Mouse (Mus musculus) bone marrow, adult 2 months (tissue): Measurements from ENCODE around the gene Ccdc142. TPM values are rescaled to one million over a fixed set of nuclear protein-coding genes. Genes with fewer than 3 reads are reported as not detected.

ENCODE experiments used
- H3K27ac ChIP-seq: fragments of 200-500 bp; 2 replicates; pipeline ENCODE4 v1.5.1; 2012; ENCODE audit warnings: low read depth, mild to moderate bottlenecking, control low read depth, inconsistent platforms, low read length; ENCODE audit not compliant: control insufficient read depth, poor library complexity, insufficient read depth
- H3K4me1 ChIP-seq: fragments of 200-500 bp; 2 replicates; pipeline ENCODE4 v1.6.1; 2011; ENCODE audit warnings: low read length; ENCODE audit not compliant: control insufficient read depth, insufficient read depth
- H3K4me3 ChIP-seq: fragments of 200-500 bp; replicated peaks from 2 replicates; pipeline ENCODE3; 2011; ENCODE audit warnings: mild to moderate bottlenecking, low read depth, low read length, control low read depth; ENCODE audit not compliant: control insufficient read depth
- CTCF ChIP-seq: fragments of 200-500 bp; IDR thresholded peaks from 2 replicates; pipeline ENCODE4 v1.5.1; 2011; ENCODE audit warnings: low read length, control low read depth; ENCODE audit not compliant: control insufficient read depth, insufficient read depth
- POLR2A ChIP-seq: fragments of 200-500 bp; IDR thresholded peaks from 2 replicates; pipeline ENCODE4 v1.6.1; 2011; ENCODE audit warnings: low read depth, mild to moderate bottlenecking, control low read depth, low read length, borderline replicate concordance; ENCODE audit not compliant: control insufficient read depth
- WGBS: fragments of 180-500 bp; shearing (Covaris S2); methylation state at CpG from one replicate; pipeline ENCODE4 v1.1.7; 2018; 5-methylcytosine and 5-hydroxymethylcytosine counted together
- polyA plus RNA-seq: library from polyadenylated mRNA; stranded (reverse); fragments of >200 nt; gene quantifications from 2 replicates; pipeline ENCODE4 v1.2.4, GENCODE M21; 2011; ENCODE audit warnings: low replicate concordance; ENCODE audit not compliant: missing spikeins, insufficient read depth, insufficient read length

The Ccdc142 gene
- polyA plus RNA-seq, 1 experiment = 2.5 TPM

GRCm38 (mm10) chr6:83077630-83078323 lies 23.6 kb upstream of the Ccdc142 start, which contains the start of gene Pcgf1:
TSS of gene Pcgf1 (plus strand) at chr6:83077869.
- under 1% methylated on average over 54 of the region's 54 CpGs for WGBS

GRCm38 (mm10) chr6:83078324-83078858 lies 23.0 kb upstream of the Ccdc142 start:
- peak overlapping the region; percentile 86 for H3K4me3 ChIP-seq
- peak overlapping the region; percentile 75 for H3K27ac ChIP-seq
- TF ChIP-seq POLR2A (peak; percentile 54; the same call in 1 of the 2 replicates), CTCF (peak; percentile 56)
- H3K4me1 ChIP-seq = peaks cover 1% of the 10 kb centered on the region
- WGBS = under 1% methylated on average over 46 of the region's 46 CpGs

More at GRCm38 (mm10) chr6:83077630-83078323, 23.6 kb upstream of the Ccdc142 start, which contains the start of gene Pcgf1:
- Histone ChIP-seq H3K4me1 (peaks cover 1% of the 10 kb centered on the region), H3K4me3 (peak within 1 kb of the TSS; percentile 86), H3K27ac (peak within 1 kb of the TSS; percentile 75)
- TF ChIP-seq POLR2A (no peak), CTCF (no peak)

GRCm38 (mm10) chr6:83080210-83080609 lies 21.2 kb upstream of the Ccdc142 start:
- no peak for TF ChIP-seq CTCF
- TF ChIP-seq POLR2A = no peak
- no peak overlapping the region for H3K4me3 ChIP-seq
- H3K4me1 ChIP-seq = peaks cover 1% of the 10 kb centered on the region
- 95% methylated on average over 5 of the region's 5 CpGs for WGBS
- H3K27ac ChIP-seq = no peak overlapping the region

GRCm38 (mm10) chr6:83083497-83083896 lies 17.9 kb upstream of the Ccdc142 start:
- Histone ChIP-seq H3K4me1 (peaks cover 1% of the 10 kb centered on the region), H3K27ac (no peak overlapping the region), H3K4me3 (no peak overlapping the region)
- no peak for TF ChIP-seq CTCF
- no peak for TF ChIP-seq POLR2A
- 61% methylated on average over 5 of the region's 5 CpGs for WGBS

- no peak overlapping the region for H3K4me3 ChIP-seq
- WGBS = 58% methylated on average over 6 of the region's 6 CpGs
- H3K4me1 ChIP-seq = no peaks in the 10 kb centered on the region; the same call in 1 of the 2 replicates
- TF ChIP-seq POLR2A = no peak
- no peak for TF ChIP-seq CTCF
- no peak overlapping the region for H3K27ac ChIP-seq
Observed at GRCm38 (mm10) chr6:83084477-83084876, 16.9 kb upstream of the Ccdc142 start.

GRCm38 (mm10) chr6:83086121-83087035 lies 15.0 kb upstream of the Ccdc142 start, which contains the start of gene Lbx2:
TSS of gene Lbx2 (plus strand) at chr6:83086367.
- TF ChIP-seq POLR2A = no peak
- TF ChIP-seq CTCF = no peak
- H3K27ac ChIP-seq = no peak within 1 kb of the TSS
- H3K4me3 ChIP-seq = peak within 1 kb of the TSS; percentile 41
- 2% methylated on average over 37 of the region's 42 CpGs for WGBS
- no peaks in the 10 kb centered on the region for H3K4me1 ChIP-seq

GRCm38 (mm10) chr6:83087205-83087925 lies 14.0 kb upstream of the Ccdc142 start:
- H3K4me1 ChIP-seq = no peaks in the 10 kb centered on the region
- 20% methylated on average over 47 of the region's 47 CpGs for WGBS
- no peak overlapping the region; the same call in 1 of the 2 replicates for H3K27ac ChIP-seq
- peak overlapping the region; percentile 41 for H3K4me3 ChIP-seq
- TF ChIP-seq POLR2A = no peak
- TF ChIP-seq CTCF = no peak

GRCm38 (mm10) chr6:83087926-83088260 lies 13.5 kb upstream of the Ccdc142 start:
- Histone ChIP-seq H3K27ac (no peak overlapping the region; the same call in 1 of the 2 replicates), H3K4me3 (no peak overlapping the region), H3K4me1 (no peaks in the 10 kb centered on the region; the same call in 1 of the 2 replicates)
- WGBS = 52% methylated on average over 9 of the region's 9 CpGs
- no peak for TF ChIP-seq CTCF
- TF ChIP-seq POLR2A = no peak
